Mouse (Mus musculus) embryonic facial prominence, embryonic 14.5 days (tissue): ENCODE data around the gene Wls. TPM values are rescaled to one million over a fixed set of nuclear protein-coding genes. Genes with fewer than 3 reads are reported as not detected.

Experiments used
- ATAC-seq: fragments of 200-750 bp; cut with Nextera tagmentation; 2 replicates; pipeline ENCODE4 v1.8.0; 2017; ENCODE audit warnings: low read depth, moderate number of reproducible peaks, moderate TSS enrichment
- DNase-seq: peaks from one replicate; pipeline ENCODE4 v3.0.0-alpha.2; 2015; ENCODE audit warnings: low spot score
- H3K27ac ChIP-seq: fragments of 300-500 bp; sonication (generic); replicated peaks from 2 replicates; pipeline ENCODE4 v1.5.1; 2014; ENCODE audit warnings: low read depth, mild to moderate bottlenecking, low read length, moderate library complexity
- H3K27me3 ChIP-seq: fragments of 300-500 bp; sonication (generic); replicated peaks from 2 replicates; pipeline ENCODE4 v1.6.1; 2014; ENCODE audit warnings: low read length; ENCODE audit not compliant: control insufficient read depth, insufficient read depth
- H3K36me3 ChIP-seq: fragments of 300-500 bp; sonication (generic); 2 replicates; pipeline ENCODE4 v1.6.1; 2014; ENCODE audit warnings: low read length, mixed read lengths; ENCODE audit not compliant: control insufficient read depth, insufficient read depth
- H3K4me1 ChIP-seq: fragments of 300-500 bp; sonication (generic); 2 replicates; pipeline ENCODE4 v1.6.1; 2014; ENCODE audit warnings: antibody characterized with exemption, low read length; ENCODE audit not compliant: control insufficient read depth, insufficient read depth
- H3K4me2 ChIP-seq: fragments of 300-500 bp; sonication (generic); 2 replicates; pipeline ENCODE4 v1.6.1; 2014; ENCODE audit warnings: low read depth, mild to moderate bottlenecking, low read length, moderate library complexity, mixed read lengths
- H3K4me3 ChIP-seq: fragments of 300-500 bp; sonication (generic); 2 replicates; pipeline ENCODE4 v1.5.1; 2014; ENCODE audit warnings: low read depth, mild to moderate bottlenecking, low read length
- H3K9ac ChIP-seq: fragments of 300-500 bp; sonication (generic); 2 replicates; pipeline ENCODE4 v1.6.1; 2014; ENCODE audit warnings: low read depth, mild to moderate bottlenecking, low read length, moderate library complexity, mixed read lengths
- H3K9me3 ChIP-seq: fragments of 300-500 bp; sonication (generic); 2 replicates; pipeline ENCODE4 v1.6.1; 2016; ENCODE audit warnings: low read length; ENCODE audit not compliant: control insufficient read depth
- WGBS: fragments of 180-500 bp; shearing (Covaris S2); extraction: QIAGEN DNeasy Blood & Tissue Kit; methylation state at CpG from one replicate; pipeline ENCODE4 v1.1.7; 2014; 5-methylcytosine and 5-hydroxymethylcytosine counted together
- polyA plus RNA-seq: library from polyadenylated mRNA; unstranded; fragments of >200 nt; fragmentation: Nextera tagmentation; extraction: Ambion mirVana; gene quantifications from 2 replicates; pipeline ENCODE4 v1.2.1, GENCODE M21; 2014

The Wls gene
- polyA plus RNA-seq, 1 experiment from 2014 or later = 143 TPM

GRCm38 (mm10) chr3:159885781-159886400, 46.4 kb downstream of the Wls start:
- DNase-seq = peak; percentile 61
- Histone ChIP-seq H3K27ac (peak overlapping the region; percentile 76), H3K9me3 (no peaks in the 10 kb centered on the region), H3K36me3 (no peaks in the 10 kb centered on the region), H3K4me1 (peaks cover 24% of the 10 kb centered on the region), H3K4me2 (no peak overlapping the region), H3K4me3 (no peak overlapping the region), H3K9ac (no peak overlapping the region), H3K27me3 (no peaks in the 10 kb centered on the region)
- ATAC-seq = no peak
- WGBS = 17% methylated on average over 1 of the region's 1 CpGs

DNA sequence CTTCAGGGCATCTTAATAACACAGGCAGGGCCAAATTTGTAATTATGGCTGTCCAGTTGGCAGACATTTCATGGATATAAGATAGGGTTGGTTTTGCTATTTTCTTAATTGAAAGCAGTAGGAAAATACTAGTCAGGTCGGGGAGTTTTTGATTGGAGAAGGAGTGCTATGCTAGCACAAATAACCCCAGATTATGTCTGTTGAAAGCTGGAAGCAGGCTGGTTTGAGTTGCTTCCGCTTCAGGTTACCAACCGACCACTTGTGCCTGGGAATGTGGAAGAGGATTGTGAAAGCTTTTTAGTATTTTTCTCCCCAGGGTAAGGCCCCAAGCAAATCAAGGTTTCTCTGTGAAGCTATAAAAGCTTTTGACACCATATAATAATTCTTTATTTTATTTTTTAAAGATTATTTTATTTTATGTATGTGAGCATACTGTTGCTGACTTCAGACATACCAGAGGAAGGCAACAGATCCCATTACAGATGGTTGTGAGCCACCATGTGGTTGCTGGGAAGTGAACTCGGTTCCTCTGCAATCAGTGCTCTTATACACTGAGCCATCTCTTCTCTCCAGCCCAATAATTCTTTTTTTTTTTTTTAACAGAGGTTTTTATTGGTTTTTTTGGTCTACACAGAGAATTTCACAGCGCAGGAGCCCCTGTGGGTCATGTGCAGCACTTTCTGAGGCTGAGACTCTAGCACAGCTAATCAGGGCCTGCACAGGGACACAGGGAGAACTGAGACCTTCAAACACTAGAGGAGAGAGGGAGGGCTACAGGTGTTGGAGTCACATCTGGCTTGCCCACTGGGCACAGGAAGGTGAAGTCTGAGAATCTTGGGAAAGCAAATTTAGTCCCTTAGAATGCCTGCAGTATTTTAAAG, 50.9 kb downstream of the Wls start:
- H3K4me2 ChIP-seq = no peak overlapping the region
- no peak overlapping the region for H3K4me3 ChIP-seq
- H3K9me3 ChIP-seq = no peaks in the 10 kb centered on the region
- H3K36me3 ChIP-seq = no peaks in the 10 kb centered on the region
- peaks cover 8% of the 10 kb centered on the region for H3K4me1 ChIP-seq
- WGBS = 43% methylated on average over 5 of the region's 5 CpGs
- peak overlapping the region; percentile 21; the same call in 1 of the 2 replicates for H3K27ac ChIP-seq
- H3K27me3 ChIP-seq = no peaks in the 10 kb centered on the region
- H3K9ac ChIP-seq = no peak overlapping the region
- ATAC-seq = 0 out of 2 replicates have a peak, but pooled peaks have one; percentile 30
- peak; percentile 51 for DNase-seq

DNA sequence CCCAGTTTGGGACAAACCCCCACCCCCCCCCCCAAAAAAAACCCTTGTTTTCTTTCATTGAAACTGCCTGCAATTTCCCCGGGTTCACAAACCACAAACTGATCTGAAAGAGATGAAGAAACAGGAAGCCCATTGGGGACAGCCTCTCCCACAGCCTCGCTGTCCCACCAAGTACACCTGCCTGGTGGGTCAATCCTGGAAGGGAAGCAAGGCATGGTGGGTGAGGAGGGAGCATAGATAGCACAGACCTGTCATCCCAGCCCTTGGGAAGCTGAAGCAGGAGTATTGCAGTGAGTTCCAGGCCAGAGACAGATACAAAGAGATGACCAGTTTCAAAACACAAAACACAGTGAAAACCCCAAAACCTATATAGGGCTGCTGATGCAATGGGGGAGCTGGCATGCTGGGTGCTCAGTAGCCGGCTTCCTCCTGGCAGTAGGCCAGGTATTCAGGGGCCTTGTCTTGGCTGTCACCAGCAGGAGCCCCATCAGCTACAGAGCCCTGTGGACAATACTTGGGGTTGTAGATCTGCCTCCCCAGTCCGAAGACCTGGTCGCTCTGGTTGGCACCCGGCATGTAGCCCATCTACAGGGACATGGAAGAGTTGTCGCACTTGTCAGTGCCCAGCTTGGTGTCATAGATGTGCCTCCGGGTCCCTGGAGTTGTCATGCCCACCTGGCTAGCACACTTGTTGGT, 51.7 kb downstream of the Wls start:
- Histone ChIP-seq H3K4me1 (0 out of 2 replicates have a peak, but pooled peaks cover under 1% of the 10 kb centered on the region), H3K4me2 (no peak overlapping the region), H3K9ac (no peak overlapping the region), H3K36me3 (no peaks in the 10 kb centered on the region), H3K27ac (no peak overlapping the region), H3K27me3 (no peaks in the 10 kb centered on the region), H3K9me3 (no peaks in the 10 kb centered on the region), H3K4me3 (no peak overlapping the region)
- ATAC-seq (no peak), DNase-seq (no peak)
- WGBS = 88% methylated on average over 8 of the region's 8 CpGs

DNA sequence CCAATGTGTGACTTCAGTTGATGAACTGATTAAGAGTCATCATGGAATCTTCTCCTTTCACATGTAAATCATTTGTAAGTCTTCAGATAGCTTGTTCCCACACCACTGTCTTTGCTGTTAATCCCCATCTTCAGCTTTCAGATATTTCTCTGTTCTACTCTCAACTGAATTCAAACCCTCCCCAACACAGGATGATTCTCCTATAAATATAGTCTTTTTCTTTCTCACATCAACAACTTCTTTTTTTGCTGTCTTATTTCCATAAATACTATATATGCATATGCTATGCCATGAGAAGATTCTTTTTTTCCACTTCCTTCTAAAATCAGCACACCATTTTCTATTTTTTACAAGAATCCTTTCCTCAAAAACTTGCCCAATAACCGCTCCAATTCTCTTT, 67.9 kb downstream of the Wls start:
- DNase-seq (no peak), ATAC-seq (no peak)
- H3K4me1 ChIP-seq = no peaks in the 10 kb centered on the region
- no peaks in the 10 kb centered on the region for H3K9me3 ChIP-seq
- H3K4me2 ChIP-seq = no peak overlapping the region
- no peak overlapping the region for H3K9ac ChIP-seq
- peaks cover 43% of the 10 kb centered on the region for H3K36me3 ChIP-seq
- no peak overlapping the region for H3K27ac ChIP-seq
- H3K27me3 ChIP-seq = no peaks in the 10 kb centered on the region
- 89% methylated on average over 1 of the region's 1 CpGs for WGBS
- no peak overlapping the region for H3K4me3 ChIP-seq

DNA sequence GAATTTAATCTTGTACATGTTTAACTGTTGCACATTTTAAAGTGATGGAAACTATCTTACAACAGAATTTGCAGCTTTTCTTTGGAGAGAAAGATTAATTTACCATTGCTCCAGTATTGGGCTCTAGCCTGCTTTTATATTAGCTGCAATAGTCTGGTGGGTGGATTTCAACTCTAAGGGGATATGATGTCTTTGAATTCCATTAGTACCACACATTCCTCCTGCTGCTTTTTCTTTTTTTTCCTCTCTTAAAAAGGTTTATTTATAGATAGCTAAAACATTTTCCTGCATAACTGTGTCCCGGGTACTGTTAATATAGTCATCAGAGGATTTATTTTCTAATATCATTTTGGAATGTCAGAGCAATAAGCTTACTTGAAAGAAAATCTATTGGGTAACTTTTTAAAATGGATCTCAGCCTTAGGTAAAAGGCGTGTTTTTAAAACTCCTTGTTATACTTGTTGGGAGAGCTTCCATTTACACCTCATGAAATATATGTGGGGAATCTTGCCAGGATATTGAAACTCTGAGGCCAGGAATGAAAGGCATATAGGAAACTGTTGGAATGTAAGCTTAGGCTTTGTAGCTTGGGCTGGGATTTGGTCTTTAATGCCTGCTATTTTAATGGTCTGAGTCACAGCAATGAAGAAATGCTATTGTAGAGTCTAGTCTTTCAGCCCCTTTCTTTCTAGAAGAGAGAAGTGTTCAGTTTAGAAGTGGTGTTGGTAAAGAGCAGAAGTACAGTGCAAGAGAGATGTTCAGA, 78.0 kb downstream of the Wls start:
- H3K4me3 ChIP-seq = no peak overlapping the region
- peak overlapping the region; percentile 39 for H3K27ac ChIP-seq
- H3K9me3 ChIP-seq = no peaks in the 10 kb centered on the region
- no peaks in the 10 kb centered on the region for H3K27me3 ChIP-seq
- 79% methylated on average over 2 of the region's 2 CpGs for WGBS
- ATAC-seq (no peak), DNase-seq (no peak)
- no peak overlapping the region for H3K9ac ChIP-seq
- H3K4me2 ChIP-seq = no peak overlapping the region
- peaks cover 43% of the 10 kb centered on the region for H3K36me3 ChIP-seq
- H3K4me1 ChIP-seq = no peaks in the 10 kb centered on the region

Other genes starting within 250 kb of the Wls start
- not detected in 2 replicates for gene Rpe65, start 240.5 kb upstream of the Wls start, polyA plus RNA-seq